Mouse (Mus musculus) CH12.LX (cell line): Measurements from ENCODE around the gene Spata2. TPM values are rescaled to one million over a fixed set of nuclear protein-coding genes. Genes with fewer than 3 reads are reported as not detected.

ENCODE experiments used
- DNase-seq: peaks from one replicate; pipeline ENCODE4 v3.0.0-alpha.2; 2013; ENCODE audit errors: extremely low read depth
- H3K27ac ChIP-seq: 2 replicates; pipeline ENCODE4 v1.5.1; 2012; ENCODE audit warnings: low read depth, mild to moderate bottlenecking, control low read depth, moderate library complexity; ENCODE audit not compliant: insufficient read depth
- H3K27me3 ChIP-seq: replicated peaks from 2 replicates; pipeline ENCODE3; 2012; ENCODE audit warnings: inconsistent platforms
- H3K36me3 ChIP-seq, 2 experiments: replicated peaks in 1 of 2; 2 replicates each; pipeline versions ENCODE3 to v1.6.1; 2012; ENCODE audit warnings: inconsistent platforms in 1 of 2, low read length in 1 of 2, mild to moderate bottlenecking in 1 of 2, mixed read lengths in 1 of 2, moderate library complexity in 1 of 2; ENCODE audit not compliant: control insufficient read depth in 1 of 2, insufficient read depth in 1 of 2
- H3K4me1 ChIP-seq, 2 experiments: 2 replicates each; pipeline ENCODE4 v1.6.1; 2012; ENCODE audit warnings: inconsistent platforms in 1 of 2, moderate library complexity in 1 of 2; ENCODE audit not compliant: insufficient read depth in 2 of 2, control insufficient read depth in 1 of 2
- H3K4me2 ChIP-seq: 2 replicates; pipeline ENCODE4 v1.6.1; 2012; ENCODE audit warnings: low read depth, mild to moderate bottlenecking, control low read depth; ENCODE audit not compliant: poor library complexity, insufficient read depth, severe bottlenecking
- H3K4me3 ChIP-seq, 3 experiments: fragments of 150-350 bp in 1 of 3; sonication (generic) in 1 of 3; replicated peaks in 1 of 3; 2 replicates each; pipeline versions ENCODE3 to v1.5.1; 2011 to 2012; ENCODE audit warnings: low read depth in 2 of 3, low read length in 2 of 3, mild to moderate bottlenecking in 2 of 3, moderate library complexity in 2 of 3, control low read depth in 1 of 3, improper control_type of control experiment in 1 of 3, inconsistent platforms in 1 of 3, mixed read lengths in 1 of 3; ENCODE audit not compliant: poor library complexity in 1 of 3
- H3K79me2 ChIP-seq: replicated peaks from 2 replicates; pipeline ENCODE4 v1.6.1; 2012; ENCODE audit warnings: mild to moderate bottlenecking, moderate library complexity; ENCODE audit not compliant: control insufficient read depth, poor library complexity, insufficient read depth, severe bottlenecking; ENCODE audit errors: extremely low read depth
- H3K9ac ChIP-seq: 2 replicates; pipeline ENCODE4 v1.6.1; 2012; ENCODE audit warnings: low read depth, mild to moderate bottlenecking, control low read depth, moderate library complexity; ENCODE audit not compliant: insufficient read depth
- H3K9me3 ChIP-seq: replicated peaks from 2 replicates; pipeline ENCODE3; 2012; ENCODE audit warnings: low read length, inconsistent platforms, mixed read lengths
- CHD1 ChIP-seq: IDR thresholded peaks from 2 replicates; pipeline ENCODE4 v1.6.1; 2012; ENCODE audit warnings: low read depth, low read length, improper control_type of control experiment, inconsistent platforms
- CHD2 ChIP-seq: IDR thresholded peaks from 2 replicates; pipeline ENCODE4 v1.6.1; 2011; ENCODE audit warnings: low read length, improper control_type of control experiment
- CTCF ChIP-seq, 2 experiments: IDR thresholded peaks in 1 of 2; conservative IDR thresholded peaks in 1 of 2; 2 replicates each; pipeline ENCODE4 v1.5.1; 2011 to 2012; ENCODE audit warnings: low read depth in 2 of 2, low read length in 2 of 2, improper control_type of control experiment in 1 of 2, inconsistent platforms in 1 of 2, mild to moderate bottlenecking in 1 of 2, moderate library complexity in 1 of 2
- ELF1 ChIP-seq: IDR thresholded peaks from 2 replicates; pipeline ENCODE4 v1.6.1; 2014; ENCODE audit warnings: low read depth, mild to moderate bottlenecking, inconsistent platforms, low read length, improper control_type of control experiment
- ETS1 ChIP-seq: conservative IDR thresholded peaks from 2 replicates; pipeline ENCODE4 v1.6.1; 2012; ENCODE audit warnings: low read depth, mild to moderate bottlenecking, inconsistent platforms, low read length, improper control_type of control experiment, moderate library complexity
- GABPA ChIP-seq: IDR thresholded peaks from 2 replicates; pipeline ENCODE4 v1.6.1; 2012; ENCODE audit warnings: low read depth, low read length, improper control_type of control experiment, inconsistent platforms; ENCODE audit not compliant: insufficient replicate concordance
- HCFC1 ChIP-seq: IDR thresholded peaks from 2 replicates; pipeline ENCODE4 v1.6.1; 2012; ENCODE audit warnings: low read depth, mild to moderate bottlenecking, inconsistent platforms, low read length, improper control_type of control experiment
- JUN ChIP-seq: IDR thresholded peaks from 2 replicates; pipeline ENCODE4 v1.6.1; 2011; ENCODE audit warnings: low read depth, mild to moderate bottlenecking, low read length, improper control_type of control experiment, moderate library complexity; ENCODE audit not compliant: insufficient read depth
- KAT2A ChIP-seq: IDR thresholded peaks from 2 replicates; pipeline ENCODE4 v1.6.1; 2012; ENCODE audit warnings: low read length, improper control_type of control experiment, inconsistent platforms; ENCODE audit not compliant: insufficient replicate concordance
- MAFK ChIP-seq: IDR thresholded peaks from 2 replicates; pipeline ENCODE4 v1.6.1; 2011; ENCODE audit warnings: low read length, improper control_type of control experiment; ENCODE audit not compliant: insufficient replicate concordance
- MAX ChIP-seq: IDR thresholded peaks from 2 replicates; pipeline ENCODE4 v1.6.1; 2011; ENCODE audit warnings: low read length, improper control_type of control experiment
- MEF2A ChIP-seq: IDR thresholded peaks from 2 replicates; pipeline ENCODE4 v1.6.1; 2014; ENCODE audit warnings: low read depth, mild to moderate bottlenecking, inconsistent platforms, low read length, improper control_type of control experiment, borderline replicate concordance
- MXI1 ChIP-seq: IDR thresholded peaks from 2 replicates; pipeline ENCODE4 v1.6.1; 2011; ENCODE audit warnings: mild to moderate bottlenecking, low read depth, low read length, improper control_type of control experiment
- NELFE ChIP-seq: IDR thresholded peaks from 2 replicates; pipeline ENCODE4 v1.6.1; 2011; ENCODE audit warnings: low read depth, low read length, improper control_type of control experiment
- NRF1 ChIP-seq: IDR thresholded peaks from 2 replicates; pipeline ENCODE4 v1.6.1; 2014; ENCODE audit warnings: low read depth, mild to moderate bottlenecking, inconsistent platforms, low read length, improper control_type of control experiment, moderate library complexity
- PAX5 ChIP-seq: IDR thresholded peaks from 2 replicates; pipeline ENCODE4 v1.6.1; 2012; ENCODE audit warnings: low read length, inconsistent platforms, mixed read lengths
- POLR2A ChIP-seq: IDR thresholded peaks from 2 replicates; pipeline ENCODE4 v1.6.1; 2011; ENCODE audit warnings: low read depth, mild to moderate bottlenecking, improper control_type of control experiment, low read length
- RAD21 ChIP-seq: IDR thresholded peaks from 2 replicates; pipeline ENCODE4 v1.6.1; 2011; ENCODE audit warnings: low read depth, mild to moderate bottlenecking, low read length, improper control_type of control experiment, moderate library complexity
- RCOR1 ChIP-seq: conservative IDR thresholded peaks from 2 replicates; pipeline ENCODE4 v1.6.1; 2012; ENCODE audit warnings: low read depth, mild to moderate bottlenecking, inconsistent platforms, low read length, improper control_type of control experiment
- SIN3A ChIP-seq: IDR thresholded peaks from 2 replicates; pipeline ENCODE4 v1.6.1; 2012; ENCODE audit warnings: low read length, improper control_type of control experiment, inconsistent platforms
- SMC3 ChIP-seq: IDR thresholded peaks from 2 replicates; pipeline ENCODE4 v1.6.1; 2011; ENCODE audit warnings: low read depth, low read length, improper control_type of control experiment
- TBP ChIP-seq: conservative IDR thresholded peaks from 2 replicates; pipeline ENCODE4 v1.6.1; 2011; ENCODE audit warnings: low read depth, low read length, improper control_type of control experiment
- TCF12 ChIP-seq: IDR thresholded peaks from 2 replicates; pipeline ENCODE4 v1.6.1; 2014; ENCODE audit warnings: low read depth, mild to moderate bottlenecking, inconsistent platforms, low read length, improper control_type of control experiment
- USF1 ChIP-seq: IDR thresholded peaks from 2 replicates; pipeline ENCODE4 v1.6.1; 2014; ENCODE audit warnings: low read depth, mild to moderate bottlenecking, inconsistent platforms, low read length, improper control_type of control experiment
- USF2 ChIP-seq: conservative IDR thresholded peaks from 2 replicates; pipeline ENCODE4 v1.6.1; 2011; ENCODE audit warnings: low read depth, low read length, improper control_type of control experiment
- ZKSCAN1 ChIP-seq: IDR thresholded peaks from 2 replicates; pipeline ENCODE4 v1.6.1; 2012; ENCODE audit warnings: low read depth, inconsistent platforms, low read length, improper control_type of control experiment, borderline replicate concordance
- ZMIZ1 ChIP-seq: IDR thresholded peaks from 2 replicates; pipeline ENCODE4 v1.6.1; 2012; ENCODE audit warnings: low read depth, mild to moderate bottlenecking, inconsistent platforms, low read length, improper control_type of control experiment
- dilution Hi-C: fragments of 300-500 bp; cut with MboI; formaldehyde crosslinking; loops from 2 replicates; pipeline ENCODE4 v1.14.3; 2020; ENCODE audit warnings: low sequenced_read_pairs; ENCODE audit not compliant: extremely low pct_unique_long_range_greater_than_20kb, extremely low pct_ligation_motif_present
- in situ Hi-C: fragments of 300-500 bp; cut with MboI; formaldehyde crosslinking; loops from 3 replicates; pipeline ENCODE4 v1.14.3; 2019; ENCODE audit warnings: low sequenced_read_pairs, low pct_ligation_motif_present, low pct_unique_long_range_greater_than_20kb, mixed read lengths
- polyA plus RNA-seq: library from polyadenylated mRNA; unstranded; fragments of >175 nt; gene quantifications from 2 replicates; pipeline ENCODE4 v1.2.1, GENCODE M21; 2012; ENCODE audit warnings: low read depth; ENCODE audit not compliant: insufficient read length
- total RNA-seq, 2 experiments: library from RNA; depleted of rRNA; stranded (reverse); fragments of 300-350 nt in 1 of 2; fragments of >200 nt in 1 of 2; gene quantifications; 2 replicates each; pipeline ENCODE4 v1.2.3; 2012 to 2014

Spata2 gene
- total and polyA plus RNA-seq, 3 experiments: 9.1 to 22.8 (median 10.5) TPM

GRCm38 (mm10) chr2:167512970-167513369, 20.3 kb upstream of the Spata2 start:
- Histone ChIP-seq H3K36me3 (peaks cover 86 to 94% of the 10 kb centered on the region in 2 experiments), H3K9ac (no peak overlapping the region), H3K4me3 (no peak overlapping the region), H3K4me1 (peaks cover 0 to 34% of the 10 kb centered on the region in 2 experiments; a peak in 2 of 4 replicates), H3K79me2 (peaks cover 16% of the 10 kb centered on the region), H3K9me3 (no peaks in the 10 kb centered on the region), H3K27ac (no peak overlapping the region), H3K27me3 (no peaks in the 10 kb centered on the region), H3K4me2 (no peak overlapping the region)
- DNase-seq: no peak
- dilution Hi-C loops: no loop called here
- TF ChIP-seq CTCF (conservative IDR thresholded peaks at IDR 0.05 in 1 of 2, IDR thresholded peaks at IDR 0.05 in 1 of 2; ENCODE audit: low read depth in 2 of 2, low read length in 2 of 2) (peak in 1 of 2 experiments; percentile 65; a peak in 3 of 4 replicates), HCFC1 (no peak), SMC3 (peak; percentile 28), RAD21 (peak; percentile 62), ETS1 (no peak)
- in situ Hi-C loops: no loop called here

- no peak overlapping the region for H3K4me3 ChIP-seq
- dilution Hi-C loops: no loop called here
Measured at GRCm38 (mm10) chr2:167512365-167512764, 19.7 kb upstream of the Spata2 start.

GRCm38 (mm10) chr2:167510485-167510884, 17.8 kb upstream of the Spata2 start:
- H3K4me3 ChIP-seq: no peak overlapping the region
- H3K79me2 ChIP-seq: peaks cover 34% of the 10 kb centered on the region
- peaks cover 72 to 92% of the 10 kb centered on the region in 2 experiments for H3K36me3 ChIP-seq
- DNase-seq: no peak
- H3K4me1 ChIP-seq: peaks cover 2 to 30% of the 10 kb centered on the region in 2 experiments
- no peaks in the 10 kb centered on the region for H3K27me3 ChIP-seq
- H3K9me3 ChIP-seq: no peaks in the 10 kb centered on the region
- dilution Hi-C loops: no loop called here
- H3K9ac ChIP-seq: no peak overlapping the region
- no peak overlapping the region for H3K4me2 ChIP-seq
- in situ Hi-C loops: no loop called here
- no peak overlapping the region for H3K27ac ChIP-seq
- TF ChIP-seq RCOR1 (no peak), JUN (no peak), USF2 (no peak), CTCF (conservative IDR thresholded peaks at IDR 0.05 in 1 of 2, IDR thresholded peaks at IDR 0.05 in 1 of 2; ENCODE audit: low read depth in 2 of 2, low read length in 2 of 2) (no peak), NELFE (no peak), NRF1 (no peak), MXI1 (no peak), MEF2A (no peak), MAFK (no peak), ZMIZ1 (no peak), USF1 (no peak), CHD1 (no peak), TCF12 (no peak), MAX (no peak)

More at GRCm38 (mm10) chr2:167512365-167512764, 19.7 kb upstream of the Spata2 start:
- TF ChIP-seq ZKSCAN1 (no peak), POLR2A (no peak), CHD2 (no peak), ELF1 (no peak), MEF2A (no peak), SMC3 (no peak), RAD21 (no peak), SIN3A (no peak), USF2 (no peak), ETS1 (no peak), CTCF (conservative IDR thresholded peaks at IDR 0.05 in 1 of 2, IDR thresholded peaks at IDR 0.05 in 1 of 2; ENCODE audit: low read depth in 2 of 2, low read length in 2 of 2) (no peak), NRF1 (no peak), PAX5 (no peak), TBP (no peak), KAT2A (no peak), JUN (no peak), MAFK (no peak), GABPA (no peak), MXI1 (no peak), TCF12 (no peak)
- no peak overlapping the region for H3K9ac ChIP-seq
- in situ Hi-C loops: no loop called here
- peaks cover 22% of the 10 kb centered on the region for H3K79me2 ChIP-seq
- H3K4me2 ChIP-seq: no peak overlapping the region
- H3K4me1 ChIP-seq: peaks cover 0 to 36% of the 10 kb centered on the region in 2 experiments; a peak in 2 of 4 replicates
- no peaks in the 10 kb centered on the region for H3K27me3 ChIP-seq
- H3K36me3 ChIP-seq: peaks cover 85 to 94% of the 10 kb centered on the region in 2 experiments
- H3K27ac ChIP-seq: no peak overlapping the region
- H3K9me3 ChIP-seq: no peaks in the 10 kb centered on the region
- no peak for DNase-seq
